Mouse (Mus musculus) embryonic facial prominence, embryonic 13.5 days (tissue): ENCODE results near the gene Reck. TPM values are rescaled to one million over a fixed set of nuclear protein-coding genes. Genes with fewer than 3 reads are reported as not detected.
A peak's percentile ranks its signal among the peaks of the same experiment; 100 is the strongest.

Experiments
- ATAC-seq: fragments of 200-750 bp; cut with Nextera tagmentation; 2 replicates; pipeline ENCODE4 v1.8.0; 2017; ENCODE audit warnings: low read depth; ENCODE audit not compliant: insufficient number of reproducible peaks, insufficient read depth, low FRiP score, low TSS enrichment
- H3K27ac ChIP-seq: fragments of 300-500 bp; sonication (generic); 2 replicates; pipeline ENCODE4 v1.5.1; 2015; ENCODE audit warnings: moderate library complexity, mild to moderate bottlenecking, inconsistent platforms
- H3K27me3 ChIP-seq: fragments of 300-500 bp; sonication (generic); 2 replicates; pipeline ENCODE4 v1.6.1; 2015; ENCODE audit warnings: mild to moderate bottlenecking, inconsistent platforms
- H3K36me3 ChIP-seq: fragments of 300-500 bp; sonication (generic); 2 replicates; pipeline ENCODE4 v1.6.1; 2015; ENCODE audit warnings: mild to moderate bottlenecking, inconsistent platforms
- H3K4me1 ChIP-seq: fragments of 300-500 bp; sonication (generic); 2 replicates; pipeline ENCODE4 v1.6.1; 2015; ENCODE audit warnings: inconsistent platforms
- H3K4me2 ChIP-seq: fragments of 300-500 bp; sonication (generic); 2 replicates; pipeline ENCODE4 v1.6.1; 2015; ENCODE audit warnings: moderate library complexity, mild to moderate bottlenecking, inconsistent platforms
- H3K4me3 ChIP-seq: fragments of 300-500 bp; sonication (generic); 2 replicates; pipeline ENCODE4 v1.5.1; 2015; ENCODE audit warnings: mild to moderate bottlenecking, inconsistent platforms
- H3K9ac ChIP-seq: fragments of 300-500 bp; sonication (generic); 2 replicates; pipeline ENCODE4 v1.6.1; 2015; ENCODE audit warnings: mild to moderate bottlenecking, inconsistent platforms
- H3K9me3 ChIP-seq: fragments of 300-500 bp; sonication (generic); 2 replicates; pipeline ENCODE4 v1.6.1; 2016; ENCODE audit warnings: inconsistent platforms
- WGBS: fragments of 180-500 bp; shearing (Covaris S2); methylation state at CpG from one replicate; pipeline ENCODE4 v1.1.7; 2015; ENCODE audit warnings: mixed read lengths; 5-methylcytosine and 5-hydroxymethylcytosine counted together
- polyA plus RNA-seq: library from polyadenylated mRNA; unstranded; fragments of >200 nt; fragmentation: Nextera tagmentation; extraction: Ambion mirVana; gene quantifications from 2 replicates; pipeline ENCODE4 v1.2.1, GENCODE M21; 2015

The Reck gene
- polyA plus RNA-seq, 1 experiment from 2014 or later = 28.9 TPM

- no peaks in the 10 kb centered on the region for H3K27me3 ChIP-seq
- no peak overlapping the region for H3K9ac ChIP-seq
- H3K4me2 ChIP-seq = no peak overlapping the region
- H3K36me3 ChIP-seq = no peaks in the 10 kb centered on the region
- ATAC-seq = no peak
- H3K27ac ChIP-seq = no peak overlapping the region
- H3K4me1 ChIP-seq = no peaks in the 10 kb centered on the region; the same call in 1 of the 2 replicates
- 64% methylated on average over 4 of the region's 4 CpGs for WGBS
- H3K9me3 ChIP-seq = no peaks in the 10 kb centered on the region
- H3K4me3 ChIP-seq = no peak overlapping the region
Observed at GRCm38 (mm10) chr4:43863298-43863697, 12.0 kb upstream of the Reck start.

- no peak for ATAC-seq
- Histone ChIP-seq H3K27ac (no peak overlapping the region), H3K36me3 (no peaks in the 10 kb centered on the region), H3K27me3 (no peaks in the 10 kb centered on the region), H3K4me2 (no peak overlapping the region), H3K9ac (no peak overlapping the region), H3K4me1 (peaks cover 5% of the 10 kb centered on the region), H3K4me3 (no peak overlapping the region), H3K9me3 (peaks cover 6% of the 10 kb centered on the region; the same call in 1 of the 2 replicates)
- 78% methylated on average over 10 of the region's 10 CpGs for WGBS
Observed at GRCm38 (mm10) chr4:43869821-43870220, 5.5 kb upstream of the Reck start.

- H3K4me1 ChIP-seq = peaks cover 26% of the 10 kb centered on the region
- H3K9me3 ChIP-seq = no peaks in the 10 kb centered on the region
- no peaks in the 10 kb centered on the region for H3K27me3 ChIP-seq
- H3K27ac ChIP-seq = no peak overlapping the region
- peak overlapping the region; percentile 88 for H3K4me2 ChIP-seq
- peak overlapping the region; percentile 91 for H3K4me3 ChIP-seq
- H3K36me3 ChIP-seq = no peaks in the 10 kb centered on the region
- 51% methylated on average over 7 of the region's 7 CpGs for WGBS
- ATAC-seq = no peak
- 0 out of 2 replicates have a peak overlapping the region, but pooled peaks have one; percentile 88 for H3K9ac ChIP-seq
Observed at GRCm38 (mm10) chr4:43874501-43874900, 829 bp upstream of the Reck start.

DNA sequence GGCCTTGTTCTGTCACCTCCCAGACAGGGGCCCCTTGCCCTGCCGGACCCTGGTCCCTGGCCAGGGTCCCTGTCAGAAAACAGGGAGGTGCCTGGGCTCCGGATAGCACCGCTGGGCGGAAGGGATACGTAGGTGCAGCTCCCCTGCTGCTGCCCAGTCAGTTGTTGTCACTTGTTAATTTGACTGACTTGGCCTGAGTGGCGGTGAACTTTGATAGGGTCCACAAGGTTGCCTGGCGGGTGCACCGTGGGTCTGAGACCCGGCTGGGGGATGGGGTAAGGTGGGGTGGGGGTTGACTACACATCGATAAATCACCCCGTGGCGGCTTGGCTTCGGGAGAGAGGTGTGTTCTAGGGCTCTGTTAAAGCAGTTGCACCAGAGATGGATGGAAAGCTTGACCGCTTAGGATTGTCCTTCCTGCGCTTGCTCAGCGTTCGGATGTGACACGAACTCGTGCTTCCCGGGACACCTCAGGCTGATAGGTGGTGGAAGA, 635 bp downstream of the Reck start:
- Histone ChIP-seq H3K36me3 (no peaks in the 10 kb centered on the region), H3K4me1 (peaks cover 29% of the 10 kb centered on the region), H3K9me3 (no peaks in the 10 kb centered on the region), H3K27me3 (no peaks in the 10 kb centered on the region), H3K4me2 (peak overlapping the region; percentile 88), H3K4me3 (peak overlapping the region; percentile 91), H3K27ac (no peak overlapping the region), H3K9ac (peak overlapping the region; percentile 88)
- peak; percentile 27 for ATAC-seq
- WGBS = under 1% methylated on average over 20 of the region's 20 CpGs

DNA sequence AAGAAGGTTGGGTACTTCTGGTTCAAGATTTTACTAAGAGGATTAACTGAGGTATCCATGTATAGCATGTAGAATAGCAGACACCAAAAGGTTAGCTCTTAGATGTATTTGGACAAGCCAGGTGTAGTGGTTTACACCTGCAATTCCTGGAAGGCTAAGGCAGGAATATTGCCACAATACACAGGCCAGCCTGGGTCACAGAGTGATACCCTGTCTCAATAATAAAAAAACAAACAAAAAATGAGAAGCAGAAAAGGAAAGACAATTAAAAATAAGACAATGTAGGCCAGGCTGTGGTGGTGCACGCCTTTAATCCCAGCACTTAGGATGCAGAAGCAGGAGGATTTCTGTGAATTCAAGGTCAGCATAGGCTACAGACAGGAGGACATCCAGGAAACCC, 1.9 kb downstream of the Reck start:
- WGBS = 92% methylated on average over 1 of the region's 1 CpGs
- H3K9me3 ChIP-seq = no peaks in the 10 kb centered on the region
- H3K4me3 ChIP-seq = no peak overlapping the region

DNA sequence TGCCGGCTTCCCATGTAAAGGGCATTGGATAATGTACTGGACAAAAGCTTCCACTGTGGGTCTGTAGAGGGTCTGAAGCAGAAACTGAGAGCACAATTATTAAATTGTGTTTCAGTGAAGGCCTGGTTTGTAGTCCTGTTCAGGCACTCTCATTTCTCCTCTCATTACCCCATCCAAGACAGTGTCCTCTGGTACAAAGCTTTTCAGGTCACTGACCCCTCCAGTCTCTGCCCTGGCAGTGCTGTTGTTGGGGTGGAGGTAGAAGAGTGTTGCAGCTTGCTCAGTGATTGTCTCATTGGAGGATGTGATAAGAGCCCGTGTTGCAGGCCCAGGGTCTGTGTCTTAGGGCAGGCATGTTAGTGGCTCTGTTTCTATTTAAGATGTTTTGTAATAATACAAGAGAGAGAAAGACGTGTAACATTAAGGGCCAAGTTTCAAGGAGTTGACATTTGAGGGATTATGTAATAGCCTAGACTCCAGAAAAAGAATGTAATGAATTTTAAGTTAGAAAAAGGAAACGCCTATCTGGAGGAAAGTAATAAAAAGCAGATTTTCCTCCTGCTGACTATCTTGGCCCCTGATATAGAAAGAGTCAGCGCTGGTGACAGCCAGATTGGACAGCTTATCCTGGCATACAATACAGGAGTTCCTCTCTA, 2.9 kb downstream of the Reck start:
- Histone ChIP-seq H3K36me3 (no peaks in the 10 kb centered on the region), H3K27me3 (no peaks in the 10 kb centered on the region), H3K4me1 (peaks cover 29% of the 10 kb centered on the region), H3K27ac (peak overlapping the region; percentile 41; the same call in 1 of the 2 replicates), H3K9me3 (no peaks in the 10 kb centered on the region), H3K9ac (no peak overlapping the region), H3K4me3 (no peak overlapping the region), H3K4me2 (peak overlapping the region; percentile 12)
- no peak for ATAC-seq
- 27% methylated on average over 5 of the region's 5 CpGs for WGBS

More for the DNA sequence above, 1.9 kb downstream of the Reck start:
- Histone ChIP-seq H3K9ac (no peak overlapping the region), H3K4me1 (peaks cover 29% of the 10 kb centered on the region), H3K4me2 (no peak overlapping the region), H3K27me3 (no peaks in the 10 kb centered on the region), H3K36me3 (no peaks in the 10 kb centered on the region), H3K27ac (no peak overlapping the region)
- no peak for ATAC-seq

DNA sequence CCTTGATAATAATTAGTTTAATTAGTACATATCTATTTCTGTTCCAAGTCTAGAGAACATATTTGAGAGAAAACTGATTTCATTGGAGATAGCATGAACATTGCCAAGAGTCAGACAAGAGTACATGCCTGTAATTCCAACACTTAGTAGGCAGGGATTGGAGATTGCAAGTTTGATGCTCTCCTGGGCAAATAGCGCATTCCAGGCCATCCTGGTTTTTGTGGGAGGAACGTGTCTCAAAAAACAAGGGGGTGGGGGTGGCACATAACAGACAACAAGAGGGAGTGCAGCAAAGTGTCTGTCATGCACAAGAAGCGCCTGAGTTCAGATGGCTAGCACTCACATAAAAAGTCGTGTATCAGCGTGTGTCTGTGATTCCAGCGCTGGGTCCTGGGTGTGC, 4.2 kb downstream of the Reck start:
- ATAC-seq = no peak
- no peaks in the 10 kb centered on the region for H3K9me3 ChIP-seq
- WGBS = 63% methylated on average over 6 of the region's 6 CpGs

DNA sequence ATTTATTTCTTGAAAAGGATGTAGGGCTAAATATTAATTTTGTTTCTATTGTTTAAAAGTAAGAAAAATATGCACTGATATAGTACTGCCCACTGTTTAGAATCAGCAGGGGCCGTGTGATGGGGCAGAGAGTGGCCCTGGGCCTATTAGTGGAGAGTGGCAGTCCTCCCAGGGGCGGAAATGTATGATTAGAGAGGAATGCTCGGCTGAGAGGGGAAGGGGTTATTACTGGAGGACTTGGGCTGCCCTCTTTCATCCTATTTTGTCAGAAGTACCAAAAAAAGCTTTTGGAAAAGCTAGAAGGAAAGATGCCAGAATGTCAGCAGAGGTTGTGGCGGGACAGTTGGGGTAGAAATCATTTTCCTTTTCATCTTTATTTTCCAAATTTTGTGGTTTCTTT, 8.9 kb downstream of the Reck start:
- Histone ChIP-seq H3K4me3 (no peak overlapping the region), H3K9ac (no peak overlapping the region), H3K4me2 (no peak overlapping the region), H3K27ac (peak overlapping the region; percentile 11; the same call in 1 of the 2 replicates), H3K27me3 (no peaks in the 10 kb centered on the region), H3K9me3 (no peaks in the 10 kb centered on the region), H3K4me1 (peaks cover 35% of the 10 kb centered on the region), H3K36me3 (no peaks in the 10 kb centered on the region)
- 16% methylated on average over 4 of the region's 4 CpGs for WGBS
- no peak for ATAC-seq

More for the DNA sequence above, 4.2 kb downstream of the Reck start:
- Histone ChIP-seq H3K4me3 (no peak overlapping the region), H3K4me2 (no peak overlapping the region), H3K9ac (no peak overlapping the region), H3K27ac (no peak overlapping the region), H3K27me3 (no peaks in the 10 kb centered on the region), H3K4me1 (peaks cover 39% of the 10 kb centered on the region), H3K36me3 (no peaks in the 10 kb centered on the region)

- no peak for ATAC-seq
- 86% methylated on average over 3 of the region's 3 CpGs for WGBS
- H3K9me3 ChIP-seq = no peaks in the 10 kb centered on the region
- H3K9ac ChIP-seq = no peak overlapping the region
- H3K4me1 ChIP-seq = peaks cover 4% of the 10 kb centered on the region
- H3K27me3 ChIP-seq = no peaks in the 10 kb centered on the region
- H3K27ac ChIP-seq = no peak overlapping the region
- H3K36me3 ChIP-seq = peaks cover 3% of the 10 kb centered on the region; the same call in 1 of the 2 replicates
- H3K4me3 ChIP-seq = no peak overlapping the region
- H3K4me2 ChIP-seq = no peak overlapping the region
Observed at GRCm38 (mm10) chr4:43891247-43891646, 15.9 kb downstream of the Reck start.

GRCm38 (mm10) chr4:43897209-43897608, 21.9 kb downstream of the Reck start:
- no peak overlapping the region for H3K4me3 ChIP-seq
- H3K36me3 ChIP-seq = peaks cover 33% of the 10 kb centered on the region
- H3K9ac ChIP-seq = no peak overlapping the region
- no peak overlapping the region for H3K4me2 ChIP-seq
- H3K27me3 ChIP-seq = no peaks in the 10 kb centered on the region
- H3K27ac ChIP-seq = no peak overlapping the region
- H3K4me1 ChIP-seq = peaks cover 6% of the 10 kb centered on the region
- no peaks in the 10 kb centered on the region for H3K9me3 ChIP-seq
- ATAC-seq = no peak

DNA sequence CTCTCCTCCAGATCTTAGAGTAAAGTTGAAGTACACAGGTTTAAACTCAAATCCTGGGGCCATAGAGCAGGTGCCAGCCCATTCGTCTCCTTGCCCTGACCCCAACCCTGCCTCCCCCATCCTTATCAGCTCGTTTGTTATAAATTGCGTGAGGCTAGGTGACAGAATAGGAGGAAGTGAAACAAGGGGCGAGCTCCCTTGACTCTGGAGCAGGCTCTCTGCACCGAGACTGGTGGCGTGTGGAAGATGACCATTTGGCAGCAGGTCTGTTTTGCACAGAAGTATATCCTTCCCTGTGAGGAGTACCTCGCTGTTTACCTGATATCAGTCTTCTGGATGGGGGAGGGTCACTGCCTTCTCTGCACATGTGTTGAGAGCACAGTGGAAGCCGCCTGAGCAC, 23.9 kb downstream of the Reck start:
- H3K4me2 ChIP-seq = no peak overlapping the region
- WGBS = 80% methylated on average over 8 of the region's 8 CpGs
- peaks cover 9% of the 10 kb centered on the region for H3K4me1 ChIP-seq
- no peak overlapping the region for H3K27ac ChIP-seq
- no peak overlapping the region for H3K9ac ChIP-seq
- H3K27me3 ChIP-seq = no peaks in the 10 kb centered on the region
- peaks cover 45% of the 10 kb centered on the region for H3K36me3 ChIP-seq
- no peak overlapping the region for H3K4me3 ChIP-seq
- no peaks in the 10 kb centered on the region for H3K9me3 ChIP-seq
- no peak for ATAC-seq

DNA sequence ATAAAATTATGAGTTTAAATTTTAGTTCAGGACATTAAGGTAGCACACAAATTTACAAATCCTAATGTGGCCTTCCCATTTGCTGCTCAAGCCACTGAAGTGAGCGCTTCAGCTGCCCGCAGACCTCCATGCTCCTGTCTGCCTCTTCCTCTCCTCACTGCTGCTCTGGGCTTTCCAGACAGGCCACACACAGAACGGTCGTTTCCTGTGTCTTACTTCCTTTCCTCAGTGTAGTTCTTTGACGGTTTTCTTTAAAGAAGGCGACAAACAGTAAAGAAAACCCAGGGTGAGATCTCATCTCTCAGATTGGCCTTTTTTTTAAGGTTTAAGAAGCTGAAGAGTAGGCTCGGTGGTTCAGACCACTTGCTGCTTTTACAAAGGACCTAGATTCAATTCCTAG, 28.4 kb downstream of the Reck start:
- Histone ChIP-seq H3K4me1 (peaks cover 14% of the 10 kb centered on the region), H3K9me3 (no peaks in the 10 kb centered on the region), H3K4me3 (no peak overlapping the region), H3K36me3 (peaks cover 31% of the 10 kb centered on the region), H3K4me2 (no peak overlapping the region), H3K27me3 (no peaks in the 10 kb centered on the region), H3K9ac (no peak overlapping the region), H3K27ac (no peak overlapping the region)
- WGBS = 70% methylated on average over 7 of the region's 7 CpGs
- ATAC-seq = no peak
